Mouse (Mus musculus) left cerebral cortex, adult 2 months (tissue): Measurements from ENCODE around the gene Rsph4a. TPM values are rescaled to one million over a fixed set of nuclear protein-coding genes. Genes with fewer than 3 reads are reported as not detected.

Source experiments
- DNase-seq, 2 experiments: peaks; one replicate each; pipeline ENCODE4 v3.0.0; 2021 to 2022; ENCODE audit warnings: low spot score in 2 of 2, mixed read lengths in 1 of 2; ENCODE audit errors: extremely low spot score in 1 of 2
- H3K27ac ChIP-seq: fragments of 200-600 bp; 2 replicates; pipeline ENCODE4 v1.8.1; 2022
- H3K4me3 ChIP-seq: fragments of 200-600 bp; 2 replicates; pipeline ENCODE4 v1.8.1; 2022
- CTCF ChIP-seq: fragments of 200-600 bp; IDR thresholded peaks from 2 replicates; pipeline ENCODE4 v1.8.1; 2022; ENCODE audit warnings: antibody characterized with exemption, mild to moderate bottlenecking, moderate library complexity
- intact Hi-C: fragments of 180-260 bp; cut with DNase I; formaldehyde crosslinking; loops from one replicate; pipeline ENCODE4 v1.15.1; 2025
- total RNA-seq, 2 experiments: library from RNA; stranded (reverse); gene quantifications; 2 replicates each; pipeline ENCODE4 v1.2.3; 2021

Rsph4a gene
- total RNA-seq, 2 experiments from 2014 or later, result 2.8 to 3.1 TPM

DNA sequence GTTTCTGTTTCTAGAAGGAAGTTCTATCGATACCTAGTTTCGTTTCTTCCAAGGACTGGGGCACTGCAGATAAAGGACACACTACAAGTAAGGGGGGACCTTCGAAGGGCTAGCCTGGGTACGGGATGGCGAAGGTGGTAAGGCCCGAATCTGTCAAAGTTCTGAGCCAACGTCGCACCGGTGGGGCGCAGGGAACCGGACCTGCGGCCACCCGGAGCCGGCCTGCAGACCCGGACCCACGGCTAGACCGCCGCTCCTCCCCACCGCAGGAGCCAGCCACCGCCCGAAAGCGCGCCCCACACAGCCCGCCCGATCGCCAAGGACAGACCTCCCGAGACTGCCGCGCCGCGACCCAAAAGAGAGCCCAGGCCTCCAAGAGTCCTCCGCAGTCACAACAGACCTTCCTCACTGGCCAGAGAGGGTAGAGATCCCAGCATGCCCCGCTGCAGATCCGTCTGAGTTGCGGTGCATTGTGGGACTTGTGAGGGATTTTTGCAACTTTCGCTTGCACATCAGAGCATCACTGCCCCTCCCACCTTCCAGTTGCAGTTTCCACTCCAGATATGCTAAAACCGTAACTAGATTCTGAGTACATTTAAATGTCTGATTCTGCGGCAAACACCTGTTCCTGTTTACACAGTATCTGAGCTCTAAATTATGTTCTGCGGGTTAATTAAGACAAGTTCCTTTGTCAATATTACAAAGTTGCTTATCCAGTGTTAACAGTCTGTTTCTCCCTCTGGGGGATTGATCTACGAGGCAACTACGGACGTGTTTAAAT, 46.1 kb downstream of the Rsph4a start, which contains the start of gene Zup1:
Gene Zup1 (minus strand): TSS at position 467 of the 781 bp plus-strand sequence.
- TF ChIP-seq CTCF, result no peak
- peak within 1 kb of the TSS; percentile 80 for H3K27ac ChIP-seq
- intact Hi-C loops, result loop anchor here (2.0 kb wide), 1 partner anchor 68 kb away; the partner anchor contains the start of gene Rwdd1
- peak within 1 kb of the TSS; percentile 89 for H3K4me3 ChIP-seq
- DNase-seq, result peak; percentile 80 to 83

DNA sequence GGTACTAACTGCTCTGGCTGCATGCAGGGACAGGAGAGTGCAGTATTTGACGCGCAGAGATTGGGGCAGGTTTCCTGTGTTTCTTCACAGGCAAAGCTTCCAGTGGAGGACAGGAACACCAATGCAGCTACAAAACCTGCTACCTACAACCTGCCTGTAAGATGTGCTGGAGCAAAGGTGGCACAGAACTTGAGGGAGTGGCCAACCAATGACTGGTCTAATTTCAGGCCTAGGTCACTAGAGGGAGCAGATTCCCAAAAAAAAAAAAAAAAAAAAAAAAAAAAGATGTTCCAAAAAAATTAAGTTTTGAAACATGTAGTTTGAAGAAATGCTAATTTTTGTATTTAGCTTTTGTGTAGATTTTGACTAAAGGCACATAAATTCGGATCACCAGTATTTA, 47.6 kb downstream of the Rsph4a start:
- no peak overlapping the region for H3K4me3 ChIP-seq
- intact Hi-C loops, result no loop called here
- DNase-seq, result no peak
- no peak for TF ChIP-seq CTCF
- no peak overlapping the region for H3K27ac ChIP-seq

Other genes with a start within 250 kb of the Rsph4a start
- gene Sult3a2, start 118.4 kb upstream of the Rsph4a start, total RNA-seq, result 1 to 10 TPM; 1.4 to 1.7 TPM
- gene Sult3a1, start 47.4 kb upstream of the Rsph4a start, total RNA-seq, result not detected
- 10 to 100 TPM; 16.0 to 17.6 TPM for gene Zup1, start 46.2 kb downstream of the Rsph4a start, total RNA-seq
- 10 to 100 TPM; 89.9 to 96.3 TPM for gene Rwdd1, start 114.5 kb downstream of the Rsph4a start, total RNA-seq
- under 1 TPM in 1 of 2 experiments, not detected in 1; 0.43 TPM for gene Trappc3l, start 132.5 kb downstream of the Rsph4a start, total RNA-seq
- gene Calhm4, start 139.2 kb downstream of the Rsph4a start, total RNA-seq, result not detected
- 1 to 10 TPM; 2.7 to 3.2 TPM for gene Calhm5, start 191.4 kb downstream of the Rsph4a start, total RNA-seq
- under 1 TPM in 1 of 2 experiments, not detected in 1; 0.33 TPM for gene Calhm6, start 222.9 kb downstream of the Rsph4a start, total RNA-seq